Mouse (Mus musculus): Measurements from ENCODE around the gene Faiml.

The Faiml gene

GRCm38 (mm10) chr9:99183043-99183670 is 53.9 kb downstream of the Faiml start:
- in situ Hi-C loops (cut with MboI, MseI), result no loop called here

- in situ Hi-C loops (cut with MboI, MseI), result no loop called here
Measured at GRCm38 (mm10) chr9:99182121-99182520, 54.9 kb downstream of the Faiml start.

GRCm38 (mm10) chr9:99180272-99180671 is 56.8 kb downstream of the Faiml start:
- in situ Hi-C loops (cut with MboI, MseI), result no loop called here

Measured in T-helper 17 cell (primary cell).